ENCODE assay signal across 8 mouse cellular contexts in genomic region chr19:3929211-3929941, GRCm38 (mm10). TPM values are rescaled to one million over a fixed set of nuclear protein-coding genes. Genes with fewer than 3 reads are reported as not detected.
DNase-seq lines count a peak whose midpoint lies in the region; ATAC-seq lines count a peak whose summit lies in the region.

Gene Aldh3b1 (minus strand): TSS chr19:3929808.

- 47% methylated on average over 12 of the region's 12 CpGs for WGBS in hindbrain, embryonic 15.5 days

- H3K27me3 ChIP-seq in hindbrain, embryonic 15.5 days, result no peaks in the 10 kb centered on the region

- H3K9me3 ChIP-seq in hindbrain, embryonic 15.5 days, result no peaks in the 10 kb centered on the region

- DNase-seq in embryo, embryonic 11 days, result peak; percentile 17
- DNase-seq in embryo, embryonic 10.5 days (ENCODE audit: low spot score), result no peak
- peak; percentile 87 to 91 for DNase-seq in cerebellum, postnatal 10 days
- peak; percentile 90 for DNase-seq in gastrocnemius, postnatal 14 days
- DNase-seq in left cerebral cortex, postnatal 25 days (ENCODE audit: low spot score in 2 of 2), result peak; percentile 53 to 64
- peak; percentile 54 to 69 for DNase-seq in spleen, postnatal 36 days (ENCODE audit: low spot score in 2 of 2)

- no peak within 1 kb of the TSS for H3K4me3 ChIP-seq in hindbrain, embryonic 15.5 days

- peak within 1 kb of the TSS; percentile 19 for H3K4me2 ChIP-seq in hindbrain, embryonic 15.5 days

- intact Hi-C loops in gastrocnemius, postnatal 14 days (cut with DNase I; ENCODE audit: low total_unique reads), result no loop called here
- intact Hi-C loops in left cerebral cortex, postnatal 25 days (cut with DNase I), result no loop called here

- peak; percentile 85 for ATAC-seq in hindbrain, embryonic 15.5 days (ENCODE audit: low FRiP score, low read depth)
- peak; percentile 73 for ATAC-seq in megakaryocyte progenitor cell, adult 5-6 weeks (replicated peaks; ENCODE audit: poor library complexity)

- H3K27ac ChIP-seq in hindbrain, embryonic 15.5 days (replicated peaks), result peak within 1 kb of the TSS; percentile 73

- H3K4me1 ChIP-seq in hindbrain, embryonic 15.5 days (replicated peaks), result peaks cover 25% of the 10 kb centered on the region

- no peaks in the 10 kb centered on the region for H3K36me3 ChIP-seq in hindbrain, embryonic 15.5 days

- H3K9ac ChIP-seq in hindbrain, embryonic 15.5 days, result no peak within 1 kb of the TSS

RNA-seq across cellular contexts. Expression of gene Aldh3b1, which starts in this region (rescaled TPM):
- total RNA-seq in gastrocnemius, postnatal 14 days (2021), result 1 to 10 TPM; 2.1 to 2.5 TPM
- polyA plus RNA-seq in hindbrain, embryonic 15.5 days (2015; fragmentation: Nextera tagmentation; extraction: Ambion mirVana), result 2.7 and 3.0 TPM in 2 replicates
- total RNA-seq in left cerebral cortex, postnatal 25 days (2021), result 1 to 10 TPM; 2.2 to 2.4 TPM
- 5.0 and 6.9 TPM in 2 replicates for total RNA-seq in megakaryocyte progenitor cell, adult 5-6 weeks (2015)
- 10.5 and 12.6 TPM in 2 replicates for total RNA-seq in megakaryocyte progenitor cell, adult 5-6 weeks (2017)
